Mouse (Mus musculus): ENCODE results near the gene Cfap36. TPM values are rescaled to one million over a fixed set of nuclear protein-coding genes. Genes with fewer than 3 reads are reported as not detected.

Gene Cfap36
- polyA plus RNA-seq, 1 experiment from 2014 or later = 111 TPM

DNA sequence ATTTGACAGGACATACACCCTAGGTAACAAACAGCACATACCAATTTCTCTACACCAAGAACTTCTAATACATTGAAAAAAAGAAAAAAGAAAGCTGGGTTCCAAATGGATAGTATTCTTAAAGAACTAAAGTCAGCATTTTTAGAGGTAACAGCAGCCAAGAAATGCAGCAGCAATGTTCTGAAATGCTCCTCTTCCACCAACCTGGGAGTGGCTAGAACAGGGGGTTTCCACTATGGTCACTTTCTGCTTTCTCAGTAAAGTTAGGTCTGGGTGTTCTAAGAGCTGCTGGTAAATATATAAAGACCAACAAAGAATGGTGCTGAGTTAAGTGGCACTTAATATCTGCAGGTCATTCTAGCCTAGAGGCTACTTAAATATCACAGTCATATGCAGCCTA lies 28.2 kb downstream of the Cfap36 start:
- H3K4me2 ChIP-seq (ENCODE audit: low read length) = no peak overlapping the region
- DNase-seq (no peak), ATAC-seq (ENCODE audit: low FRiP score, low TSS enrichment) (no peak)
- H3K36me3 ChIP-seq (ENCODE audit: control insufficient read depth, insufficient read depth, low read length) = peaks cover 77% of the 10 kb centered on the region
- no peak overlapping the region for H3K4me3 ChIP-seq (replicated peaks; ENCODE audit: low read depth, low read length)
- no peaks in the 10 kb centered on the region for H3K9me3 ChIP-seq (ENCODE audit: control insufficient read depth, low read length)
- no peaks in the 10 kb centered on the region for H3K27me3 ChIP-seq (ENCODE audit: control insufficient read depth, insufficient read depth, low read length)
- H3K9ac ChIP-seq (replicated peaks; ENCODE audit: low read length) = no peak overlapping the region
- H3K4me1 ChIP-seq (ENCODE audit: control insufficient read depth, insufficient read depth, low read length) = no peaks in the 10 kb centered on the region
- no peak overlapping the region for H3K27ac ChIP-seq (replicated peaks; ENCODE audit: low read depth, low read length)

DNA sequence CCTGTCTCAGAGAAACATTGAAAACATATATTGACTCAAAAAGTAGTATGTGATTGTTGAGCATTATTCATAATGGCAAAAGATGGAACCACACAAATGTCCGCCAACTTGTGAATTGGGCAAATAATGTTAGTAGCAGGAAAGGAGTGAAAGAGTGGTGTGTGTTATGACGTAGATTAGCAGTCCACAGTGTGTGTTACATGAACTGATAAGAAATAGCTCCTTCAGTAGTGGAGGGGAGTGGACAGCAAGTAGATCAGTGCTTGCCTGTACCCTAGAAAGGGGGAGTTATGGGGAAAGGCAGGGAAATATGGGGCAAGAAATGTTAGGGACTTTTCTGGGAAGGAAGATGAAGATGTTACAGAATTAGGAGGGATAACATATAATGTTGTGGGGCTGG lies 31.0 kb downstream of the Cfap36 start:
- Histone ChIP-seq H3K4me1 (ENCODE audit: control insufficient read depth, insufficient read depth, low read length) (no peaks in the 10 kb centered on the region), H3K36me3 (ENCODE audit: control insufficient read depth, insufficient read depth, low read length) (peaks cover 70% of the 10 kb centered on the region), H3K27me3 (ENCODE audit: control insufficient read depth, insufficient read depth, low read length) (no peaks in the 10 kb centered on the region), H3K27ac (replicated peaks; ENCODE audit: low read depth, low read length) (no peak overlapping the region), H3K4me3 (replicated peaks; ENCODE audit: low read depth, low read length) (no peak overlapping the region), H3K9me3 (ENCODE audit: control insufficient read depth, low read length) (no peaks in the 10 kb centered on the region), H3K9ac (replicated peaks; ENCODE audit: low read length) (no peak overlapping the region), H3K4me2 (ENCODE audit: low read length) (no peak overlapping the region)
- DNase-seq (no peak), ATAC-seq (ENCODE audit: low FRiP score, low TSS enrichment) (no peak)
- WGBS = 92% methylated on average over 2 of the region's 2 CpGs

DNA sequence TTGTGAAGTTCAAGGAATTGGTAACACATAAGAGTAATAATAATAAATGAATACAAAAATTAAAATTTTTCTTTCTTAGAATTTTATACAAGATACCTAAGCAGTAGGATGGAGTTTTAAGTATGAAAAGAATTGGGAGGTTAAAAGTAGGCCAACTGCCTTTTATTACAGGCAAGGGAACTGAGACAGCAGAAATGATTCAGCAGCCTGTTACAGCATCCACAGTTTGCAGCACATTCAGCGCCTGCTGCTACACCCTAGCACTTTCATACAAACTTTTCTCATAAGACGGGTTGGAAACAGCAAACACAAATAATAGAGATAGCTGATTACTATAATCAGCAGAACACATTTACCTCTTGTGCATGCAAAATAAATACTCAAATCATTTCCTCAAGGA lies 37.4 kb downstream of the Cfap36 start:
- no peak for ATAC-seq (ENCODE audit: low FRiP score, low TSS enrichment)
- H3K36me3 ChIP-seq (ENCODE audit: control insufficient read depth, insufficient read depth, low read length) = peaks cover 47% of the 10 kb centered on the region

DNA sequence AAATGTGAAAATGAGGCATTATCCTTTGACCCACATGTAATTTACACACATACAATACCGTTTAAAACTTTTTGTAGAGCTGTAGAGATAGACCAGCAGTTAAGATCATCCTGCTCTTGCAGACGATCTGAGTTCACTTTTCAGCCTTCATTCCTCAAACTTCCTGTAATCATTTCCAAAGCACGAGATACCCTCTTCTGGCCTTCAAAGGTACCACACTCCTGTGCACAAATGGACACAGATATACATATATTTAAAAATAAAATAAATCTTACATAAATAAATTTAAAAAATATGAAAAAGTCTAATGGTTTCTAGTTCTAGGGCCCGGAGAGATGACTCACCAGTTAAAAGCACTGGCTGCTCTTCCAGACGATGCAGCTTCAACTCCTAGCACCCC lies 43.6 kb downstream of the Cfap36 start:
- H3K9ac ChIP-seq (replicated peaks; ENCODE audit: low read length) = no peak overlapping the region
- H3K4me1 ChIP-seq (ENCODE audit: control insufficient read depth, insufficient read depth, low read length) = no peaks in the 10 kb centered on the region
- ATAC-seq (ENCODE audit: low FRiP score, low TSS enrichment) (no peak), DNase-seq (peak; percentile 31)
- WGBS = 94% methylated on average over 5 of the region's 5 CpGs
- H3K27me3 ChIP-seq (ENCODE audit: control insufficient read depth, insufficient read depth, low read length) = no peaks in the 10 kb centered on the region
- no peak overlapping the region for H3K4me2 ChIP-seq (ENCODE audit: low read length)
- no peak overlapping the region for H3K27ac ChIP-seq (replicated peaks; ENCODE audit: low read depth, low read length)
- H3K9me3 ChIP-seq (ENCODE audit: control insufficient read depth, low read length) = no peaks in the 10 kb centered on the region
- no peak overlapping the region for H3K4me3 ChIP-seq (replicated peaks; ENCODE audit: low read depth, low read length)
- peaks cover 53% of the 10 kb centered on the region for H3K36me3 ChIP-seq (ENCODE audit: control insufficient read depth, insufficient read depth, low read length)

More for the DNA sequence above, 37.4 kb downstream of the Cfap36 start:
- 96% methylated on average over 2 of the region's 2 CpGs for WGBS
- H3K9ac ChIP-seq (replicated peaks; ENCODE audit: low read length) = no peak overlapping the region
- H3K9me3 ChIP-seq (ENCODE audit: control insufficient read depth, low read length) = no peaks in the 10 kb centered on the region
- no peak overlapping the region for H3K4me2 ChIP-seq (ENCODE audit: low read length)
- H3K27ac ChIP-seq (replicated peaks; ENCODE audit: low read depth, low read length) = no peak overlapping the region
- H3K27me3 ChIP-seq (ENCODE audit: control insufficient read depth, insufficient read depth, low read length) = no peaks in the 10 kb centered on the region
- no peak for DNase-seq
- no peaks in the 10 kb centered on the region for H3K4me1 ChIP-seq (ENCODE audit: control insufficient read depth, insufficient read depth, low read length)
- H3K4me3 ChIP-seq (replicated peaks; ENCODE audit: low read depth, low read length) = no peak overlapping the region

DNA sequence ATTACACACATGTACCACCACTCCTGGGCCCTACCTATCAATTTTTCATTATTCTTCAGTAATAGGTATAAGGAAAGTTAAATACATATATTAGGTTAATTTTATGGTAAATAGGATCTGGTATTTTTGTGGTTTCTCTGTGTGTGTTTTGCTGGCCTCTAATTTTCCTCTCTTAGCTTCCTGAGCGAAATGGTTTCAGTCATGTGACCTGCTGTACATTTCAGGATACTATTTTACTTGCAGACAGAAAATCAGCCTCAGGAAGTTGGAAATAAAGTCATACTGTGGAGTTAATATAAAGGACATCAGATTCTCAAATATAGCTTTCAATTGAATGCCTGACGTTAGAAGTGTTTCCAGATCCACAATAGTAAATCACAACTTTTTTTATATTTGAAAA lies 58.2 kb downstream of the Cfap36 start:
- Histone ChIP-seq H3K4me3 (replicated peaks; ENCODE audit: low read depth, low read length) (no peak overlapping the region), H3K9me3 (ENCODE audit: control insufficient read depth, low read length) (no peaks in the 10 kb centered on the region), H3K4me2 (ENCODE audit: low read length) (no peak overlapping the region), H3K27me3 (ENCODE audit: control insufficient read depth, insufficient read depth, low read length) (no peaks in the 10 kb centered on the region), H3K9ac (replicated peaks; ENCODE audit: low read length) (no peak overlapping the region), H3K4me1 (ENCODE audit: control insufficient read depth, insufficient read depth, low read length) (no peaks in the 10 kb centered on the region), H3K27ac (replicated peaks; ENCODE audit: low read depth, low read length) (no peak overlapping the region), H3K36me3 (ENCODE audit: control insufficient read depth, insufficient read depth, low read length) (peaks cover 47% of the 10 kb centered on the region)
- WGBS = 95% methylated on average over 2 of the region's 2 CpGs
- DNase-seq = no peak
- no peak for ATAC-seq (ENCODE audit: low FRiP score, low TSS enrichment)

DNA sequence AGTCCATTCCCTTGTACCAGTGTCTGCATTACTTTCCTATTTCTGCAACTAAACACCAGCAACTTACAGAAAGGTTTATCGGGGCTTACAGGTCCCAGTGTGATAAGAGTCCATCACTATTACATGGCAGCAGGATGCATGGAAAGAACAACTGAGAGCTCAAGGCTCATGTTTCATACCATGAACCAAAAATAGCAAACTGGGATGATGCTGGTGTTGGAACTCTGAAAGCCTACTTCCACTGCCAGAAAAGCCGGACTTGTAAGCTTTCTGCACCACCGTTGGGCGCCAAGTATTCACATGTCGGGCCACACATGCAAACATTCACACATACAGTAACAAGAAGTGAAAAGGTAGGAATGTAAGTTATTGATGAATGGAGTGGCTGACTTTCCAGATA lies 65.5 kb downstream of the Cfap36 start:
- ATAC-seq (ENCODE audit: low FRiP score, low TSS enrichment) = no peak

DNA sequence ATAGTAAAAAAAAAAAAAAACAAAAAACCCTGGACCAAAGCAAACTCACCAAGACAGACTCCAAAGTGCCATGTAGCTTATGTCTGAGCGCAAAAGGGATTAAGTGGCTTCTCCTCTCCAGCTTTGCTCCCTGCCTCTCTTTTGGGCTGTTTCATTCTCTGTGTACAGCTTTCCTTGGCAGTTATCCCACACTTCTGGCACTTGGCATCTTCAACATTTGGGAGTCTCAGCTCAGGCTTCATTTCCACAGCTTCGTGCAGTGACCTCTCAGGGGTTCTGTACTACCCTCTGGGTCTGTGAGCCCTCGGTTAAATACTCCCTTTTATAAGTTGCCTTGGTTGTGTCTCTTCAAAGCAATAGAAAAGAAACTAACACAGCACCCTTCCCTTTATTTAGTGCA lies 66.6 kb downstream of the Cfap36 start:
- Histone ChIP-seq H3K4me3 (replicated peaks; ENCODE audit: low read depth, low read length) (no peak overlapping the region), H3K36me3 (ENCODE audit: control insufficient read depth, insufficient read depth, low read length) (peaks cover 33% of the 10 kb centered on the region), H3K27me3 (ENCODE audit: control insufficient read depth, insufficient read depth, low read length) (no peaks in the 10 kb centered on the region), H3K27ac (replicated peaks; ENCODE audit: low read depth, low read length) (no peak overlapping the region), H3K9ac (replicated peaks; ENCODE audit: low read length) (no peak overlapping the region), H3K4me1 (ENCODE audit: control insufficient read depth, insufficient read depth, low read length) (no peaks in the 10 kb centered on the region), H3K9me3 (ENCODE audit: control insufficient read depth, low read length) (no peaks in the 10 kb centered on the region), H3K4me2 (ENCODE audit: low read length) (no peak overlapping the region)
- 84% methylated on average over 3 of the region's 3 CpGs for WGBS
- DNase-seq (peak; percentile 55), ATAC-seq (ENCODE audit: low FRiP score, low TSS enrichment) (no peak)

More for the DNA sequence above, 65.5 kb downstream of the Cfap36 start:
- Histone ChIP-seq H3K27ac (replicated peaks; ENCODE audit: low read depth, low read length) (no peak overlapping the region), H3K9ac (replicated peaks; ENCODE audit: low read length) (no peak overlapping the region), H3K9me3 (ENCODE audit: control insufficient read depth, low read length) (no peaks in the 10 kb centered on the region), H3K4me3 (replicated peaks; ENCODE audit: low read depth, low read length) (no peak overlapping the region), H3K27me3 (ENCODE audit: control insufficient read depth, insufficient read depth, low read length) (no peaks in the 10 kb centered on the region), H3K36me3 (ENCODE audit: control insufficient read depth, insufficient read depth, low read length) (peaks cover 43% of the 10 kb centered on the region), H3K4me2 (ENCODE audit: low read length) (no peak overlapping the region), H3K4me1 (ENCODE audit: control insufficient read depth, insufficient read depth, low read length) (no peaks in the 10 kb centered on the region)
- DNase-seq = no peak
- 95% methylated on average over 5 of the region's 5 CpGs for WGBS

DNA sequence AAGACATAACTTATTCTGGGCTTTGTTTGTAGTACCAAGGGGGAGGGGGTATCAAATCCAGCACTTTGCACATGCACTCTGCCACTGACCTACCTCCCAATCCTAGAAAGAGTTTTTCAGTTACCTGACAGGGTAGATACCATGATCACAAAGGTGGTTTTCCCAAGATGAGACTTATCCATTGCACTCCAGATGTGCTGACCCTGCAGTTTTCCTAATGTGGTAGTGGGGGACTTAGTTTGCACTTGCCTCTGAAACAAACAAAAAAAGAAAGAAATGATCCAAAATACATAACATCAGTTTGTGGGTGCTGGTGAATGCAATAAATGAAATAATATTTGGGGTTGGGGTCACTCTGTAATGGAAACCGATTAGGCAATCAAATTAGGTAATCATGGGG lies 67.9 kb downstream of the Cfap36 start:
- H3K4me1 ChIP-seq (ENCODE audit: control insufficient read depth, insufficient read depth, low read length) = peaks cover 3% of the 10 kb centered on the region
- no peaks in the 10 kb centered on the region for H3K27me3 ChIP-seq (ENCODE audit: control insufficient read depth, insufficient read depth, low read length)
- peaks cover 25% of the 10 kb centered on the region for H3K36me3 ChIP-seq (ENCODE audit: control insufficient read depth, insufficient read depth, low read length)
- no peak overlapping the region for H3K4me2 ChIP-seq (ENCODE audit: low read length)
- H3K9ac ChIP-seq (replicated peaks; ENCODE audit: low read length) = no peak overlapping the region
- whole genome bisulfite sequencing = 93% methylated on average over 1 of the region's 1 CpGs
- no peak overlapping the region for H3K27ac ChIP-seq (replicated peaks; ENCODE audit: low read depth, low read length)
- no peak for ATAC-seq (ENCODE audit: low FRiP score, low TSS enrichment)
- H3K4me3 ChIP-seq (replicated peaks; ENCODE audit: low read depth, low read length) = no peak overlapping the region
- no peaks in the 10 kb centered on the region for H3K9me3 ChIP-seq (ENCODE audit: control insufficient read depth, low read length)
- DNase-seq = no peak

DNA sequence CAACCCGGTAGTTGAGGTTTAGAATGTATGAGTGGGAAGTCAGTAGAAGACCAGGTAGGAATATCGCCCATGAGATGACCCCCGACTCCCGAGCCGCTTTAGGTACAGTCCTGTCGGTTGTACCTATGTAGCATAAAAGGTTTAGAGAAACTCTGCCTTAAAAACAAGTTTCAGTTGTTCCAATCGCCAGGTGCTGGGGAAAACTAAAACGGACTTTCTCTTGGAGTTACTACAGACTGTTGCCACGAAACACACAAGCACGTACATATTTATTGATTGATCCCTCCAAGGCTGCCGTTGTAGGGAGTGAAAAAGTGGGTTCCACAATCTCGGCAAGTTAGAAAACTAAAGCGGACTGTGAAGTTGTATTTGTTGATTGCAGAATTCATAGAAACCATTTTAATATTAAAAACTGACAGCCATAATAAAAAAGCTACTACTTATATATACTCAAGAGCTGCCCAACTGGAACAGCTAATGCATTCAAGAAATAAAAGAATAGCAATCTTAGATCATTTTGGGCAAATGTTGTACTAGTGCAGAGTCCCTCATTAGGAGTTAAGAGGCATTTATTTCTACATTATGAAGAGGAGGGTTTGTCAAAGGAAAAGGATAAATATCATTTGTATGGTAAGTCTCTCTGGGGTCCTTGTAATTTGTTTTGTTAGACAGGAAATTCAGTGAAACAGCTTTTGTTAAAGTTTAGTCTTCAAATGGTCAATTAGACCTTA lies 73.3 kb downstream of the Cfap36 start:
- no peaks in the 10 kb centered on the region for H3K9me3 ChIP-seq (ENCODE audit: control insufficient read depth, low read length)
- peak overlapping the region; percentile 94 for H3K4me3 ChIP-seq (replicated peaks; ENCODE audit: low read depth, low read length)
- DNase-seq (no peak), ATAC-seq (ENCODE audit: low FRiP score, low TSS enrichment) (no peak)
- WGBS = 5% methylated on average over 13 of the region's 13 CpGs
- H3K4me1 ChIP-seq (ENCODE audit: control insufficient read depth, insufficient read depth, low read length) = peaks cover 21% of the 10 kb centered on the region
- H3K9ac ChIP-seq (replicated peaks; ENCODE audit: low read length) = peak overlapping the region; percentile 92
- H3K27me3 ChIP-seq (ENCODE audit: control insufficient read depth, insufficient read depth, low read length) = no peaks in the 10 kb centered on the region
- H3K4me2 ChIP-seq (ENCODE audit: low read length) = peak overlapping the region; percentile 90
- peaks cover 2% of the 10 kb centered on the region; the same call in 1 of the 2 replicates for H3K36me3 ChIP-seq (ENCODE audit: control insufficient read depth, insufficient read depth, low read length)
- H3K27ac ChIP-seq (replicated peaks; ENCODE audit: low read depth, low read length) = peak overlapping the region; percentile 96

Measured in midbrain, embryonic 14.5 days (tissue).